7 mouse cellular contexts compared by ENCODE assay signal in the genomic region with DNA sequence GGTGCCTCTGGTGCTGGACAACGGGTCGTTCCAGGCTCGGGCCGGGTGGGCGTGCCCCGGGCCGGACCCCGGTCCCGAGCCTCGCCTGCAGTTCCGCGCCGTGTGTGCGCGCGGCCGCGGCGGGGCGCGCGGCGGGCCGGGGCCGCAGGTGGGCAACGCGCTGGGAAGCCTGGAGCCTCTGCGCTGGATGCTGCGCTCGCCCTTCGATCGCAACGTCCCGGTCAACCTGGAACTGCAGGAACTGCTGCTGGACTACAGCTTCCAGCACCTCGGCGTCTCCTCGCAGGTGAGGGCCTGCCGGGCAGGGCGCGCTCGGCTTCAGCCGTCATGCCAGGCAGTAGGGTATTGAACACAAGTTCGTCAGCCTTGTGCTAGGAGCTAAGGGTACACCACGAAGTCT. TPM values are rescaled to one million over a fixed set of nuclear protein-coding genes. Genes with fewer than 3 reads are reported as not detected.
DNase-seq lines count a peak whose midpoint lies in the region; ATAC-seq and TF ChIP-seq lines count a peak whose summit lies in the region.

No protein-coding gene starts in this region.

- no peaks in the 10 kb centered on the region for H3K9me3 ChIP-seq in lung, embryonic 15.5 days
- H3K9me3 ChIP-seq in hindbrain, embryonic 12.5 days (replicated peaks), result no peaks in the 10 kb centered on the region
- H3K9me3 ChIP-seq in liver, postnatal 0 days (ENCODE audit: low read length), result no peaks in the 10 kb centered on the region

- peaks cover 15% of the 10 kb centered on the region for H3K4me1 ChIP-seq in lung, embryonic 15.5 days
- peaks cover 21% of the 10 kb centered on the region for H3K4me1 ChIP-seq in hindbrain, embryonic 12.5 days
- no peaks in the 10 kb centered on the region for H3K4me1 ChIP-seq in liver, postnatal 0 days (ENCODE audit: insufficient read depth)
- H3K4me1 ChIP-seq in testis, adult 2 months (ENCODE audit: control insufficient read depth, insufficient read depth, low read length), result peaks cover 3% of the 10 kb centered on the region

- no peak for TF ChIP-seq CTCF in brain, embryonic 14.5 days (IDR thresholded peaks at IDR 0.05; ENCODE audit: borderline replicate concordance, extremely low read depth, insufficient read depth, insufficient read length)
- TF ChIP-seq CTCF in liver, postnatal 0 days (IDR thresholded peaks at IDR 0.05; ENCODE audit: low read depth), result no peak
- TF ChIP-seq CTCF in testis, adult 2 months (IDR thresholded peaks at IDR 0.05; ENCODE audit: control insufficient read depth, insufficient read depth, insufficient replicate concordance, low read depth, low read length), result no peak

- peaks cover 18% of the 10 kb centered on the region for H3K27me3 ChIP-seq in lung, embryonic 15.5 days
- peaks cover 16% of the 10 kb centered on the region for H3K27me3 ChIP-seq in hindbrain, embryonic 12.5 days
- peaks cover 12% of the 10 kb centered on the region; the same call in 1 of the 2 replicates for H3K27me3 ChIP-seq in liver, postnatal 0 days (ENCODE audit: insufficient read depth, low read length)
- H3K27me3 ChIP-seq in testis, adult 2 months (ENCODE audit: control insufficient read depth, insufficient read depth, low read length), result no peaks in the 10 kb centered on the region

- DNase-seq in lung, postnatal 25 days (ENCODE audit: low spot score), result no peak
- DNase-seq in brain, embryonic 14.5 days (ENCODE audit: low read depth), result peak; percentile 40
- no peak for DNase-seq in liver, postnatal 0 days
- no peak for DNase-seq in thymus, postnatal 36 days

- WGBS in lung, embryonic 15.5 days, result under 1% methylated on average over 44 of the region's 44 CpGs
- under 1% methylated on average over 43 of the region's 44 CpGs for WGBS in hindbrain, embryonic 12.5 days
- WGBS in liver, postnatal 0 days (ENCODE audit: insufficient replicate concordance), result 0% methylated on average over 33 of the region's 44 CpGs

- peak overlapping the region; percentile 80 for H3K4me3 ChIP-seq in lung, embryonic 15.5 days
- peak overlapping the region; percentile 90 for H3K4me3 ChIP-seq in hindbrain, embryonic 12.5 days
- H3K4me3 ChIP-seq in liver, postnatal 0 days (ENCODE audit: low read depth, low read length), result peak overlapping the region; percentile 92
- H3K4me3 ChIP-seq in testis, adult 2 months (ENCODE audit: control insufficient read depth, low read depth, low read length), result peak overlapping the region; percentile 96

- TF ChIP-seq EP300 in liver, postnatal 0 days (IDR thresholded peaks at IDR 0.05; ENCODE audit: low read depth), result no peak

- H3K36me3 ChIP-seq in lung, embryonic 15.5 days, result peaks cover 30% of the 10 kb centered on the region
- H3K36me3 ChIP-seq in hindbrain, embryonic 12.5 days, result peaks cover 22% of the 10 kb centered on the region
- peaks cover 26% of the 10 kb centered on the region for H3K36me3 ChIP-seq in liver, postnatal 0 days (replicated peaks; ENCODE audit: insufficient read depth, low read length)
- peaks cover 5% of the 10 kb centered on the region for H3K36me3 ChIP-seq in testis, adult 2 months (ENCODE audit: control insufficient read depth, insufficient read depth, low read length)

- peak overlapping the region; percentile 73 for H3K4me2 ChIP-seq in lung, embryonic 15.5 days
- H3K4me2 ChIP-seq in hindbrain, embryonic 12.5 days (replicated peaks), result peak overlapping the region; percentile 73
- H3K4me2 ChIP-seq in liver, postnatal 0 days (ENCODE audit: low read depth, low read length), result peak overlapping the region; percentile 80

- H3K27ac ChIP-seq in lung, embryonic 15.5 days, result peak overlapping the region; percentile 92
- peak overlapping the region; percentile 85 for H3K27ac ChIP-seq in hindbrain, embryonic 12.5 days
- H3K27ac ChIP-seq in liver, postnatal 0 days (ENCODE audit: low read depth), result peak overlapping the region; percentile 91
- H3K27ac ChIP-seq in testis, adult 2 months (ENCODE audit: control insufficient read depth, insufficient read depth, low read depth, low read length), result peak overlapping the region; percentile 99

- peak; percentile 70 for ATAC-seq in lung, embryonic 15.5 days (ENCODE audit: borderline replicate concordance, extremely low read depth, low FRiP score, low TSS enrichment)
- peak; percentile 79 for ATAC-seq in hindbrain, embryonic 12.5 days (ENCODE audit: low FRiP score)
- peak; percentile 58 for ATAC-seq in liver, postnatal 0 days

- TF ChIP-seq POLR2A in brain, embryonic 14.5 days (IDR thresholded peaks at IDR 0.05; ENCODE audit: borderline replicate concordance, extremely low read depth, insufficient read depth, insufficient read length, poor library complexity, severe bottlenecking), result no peak
- no peak for TF ChIP-seq POLR2A in testis, adult 2 months (IDR thresholded peaks at IDR 0.05; ENCODE audit: control insufficient read depth, low read depth, low read length)

- peak overlapping the region; percentile 66 for H3K9ac ChIP-seq in lung, embryonic 15.5 days
- peak overlapping the region; percentile 88 for H3K9ac ChIP-seq in hindbrain, embryonic 12.5 days
- H3K9ac ChIP-seq in liver, postnatal 0 days (replicated peaks), result peak overlapping the region; percentile 91

RNA-seq across cellular contexts. Expression of a gene that starts 0.5 kb away (rescaled TPM):
- 10.1 and 11.1 TPM in 2 replicates for polyA plus RNA-seq in lung, embryonic 15.5 days (2015; fragmentation: Nextera tagmentation; extraction: Ambion mirVana)
- 11.9 and 14.0 TPM in 2 replicates for polyA plus RNA-seq in brain, embryonic 14.5 days (2012; rRNA removed)
- 21.1 and 23.7 TPM in 2 replicates for polyA plus RNA-seq in hindbrain, embryonic 12.5 days (2016; fragmentation: Nextera tagmentation; extraction: Ambion mirVana)
- 2.8 and 3.1 TPM in 2 replicates for polyA plus RNA-seq in liver, postnatal 0 days (2015; fragmentation: Nextera tagmentation; extraction: Ambion mirVana)
- 8.9 and 9.2 TPM in 2 replicates for polyA plus RNA-seq in testis, adult 2 months (2012; rRNA removed)

RNA-seq across cellular contexts. Expression of a gene that starts 14.7 kb away (rescaled TPM):
- polyA plus RNA-seq in lung, embryonic 15.5 days (2015; fragmentation: Nextera tagmentation; extraction: Ambion mirVana), result not detected in 2 replicates
- 78.4 and 93.9 TPM in 2 replicates for polyA plus RNA-seq in brain, embryonic 14.5 days (2012; rRNA removed)
- polyA plus RNA-seq in hindbrain, embryonic 12.5 days (2016; fragmentation: Nextera tagmentation; extraction: Ambion mirVana), result 3.5 and 4.3 TPM in 2 replicates
- not detected in 2 replicates for polyA plus RNA-seq in liver, postnatal 0 days (2015; fragmentation: Nextera tagmentation; extraction: Ambion mirVana)
- polyA plus RNA-seq in testis, adult 2 months (2012; rRNA removed), result 0.04 and 0.14 TPM in 2 replicates

RNA-seq across cellular contexts. Expression of a gene that starts 40.0 kb away (rescaled TPM):
- 16.7 and 20.2 TPM in 2 replicates for polyA plus RNA-seq in lung, embryonic 15.5 days (2015; fragmentation: Nextera tagmentation; extraction: Ambion mirVana)
- 3.2 and 6.4 TPM in 2 replicates for polyA plus RNA-seq in brain, embryonic 14.5 days (2012; rRNA removed)
- polyA plus RNA-seq in hindbrain, embryonic 12.5 days (2016; fragmentation: Nextera tagmentation; extraction: Ambion mirVana), result 3.7 and 3.8 TPM in 2 replicates
- polyA plus RNA-seq in liver, postnatal 0 days (2015; fragmentation: Nextera tagmentation; extraction: Ambion mirVana), result 2.5 and 2.9 TPM in 2 replicates
- 1.3 and 2.0 TPM in 2 replicates for polyA plus RNA-seq in testis, adult 2 months (2012; rRNA removed)

Comparison
In these comparisons a context has a peak if more than half of its experiments do, and no peak if none do; other contexts are left out.
1. RNA of a gene that starts 14.7 kb away (polyA plus RNA-seq): 78.4 to 93.9 TPM in brain, embryonic 14.5 days; 3.5 to 4.3 TPM in hindbrain, embryonic 12.5 days, 0.04 to 0.14 TPM in testis, adult 2 months, not detected in lung, embryonic 15.5 days and not detected in liver, postnatal 0 days; every median in the first group is over 10 times any median in the second.
2. Peak in every context shown above with its lines, with median percentiles within 50 percentile points of each other: ATAC-seq, H3K27ac ChIP-seq, H3K4me2 ChIP-seq, H3K4me3 ChIP-seq and H3K9ac ChIP-seq.